Mouse (Mus musculus) 3134 (cell line): ENCODE data around the gene Slc9a2.

ENCODE experiments used
- DNase-seq: peaks from one replicate; pipeline ENCODE4 v3.0.0-alpha.2; 2011; ENCODE audit warnings: low spot score; ENCODE audit not compliant: insufficient read length; ENCODE audit errors: extremely low read depth

The Slc9a2 gene

GRCm38 (mm10) chr1:40783450-40783849 lies 103.1 kb downstream of the Slc9a2 start:
- DNase-seq: no peak

- no peak for DNase-seq
Observed at GRCm38 (mm10) chr1:40784306-40784705, 103.9 kb downstream of the Slc9a2 start.

- DNase-seq: no peak
Observed at GRCm38 (mm10) chr1:40785876-40786445, 105.6 kb downstream of the Slc9a2 start.

- DNase-seq: no peak
Observed at GRCm38 (mm10) chr1:40788956-40789355, 108.6 kb downstream of the Slc9a2 start.

- DNase-seq: no peak
Observed at GRCm38 (mm10) chr1:40789666-40790233, 109.4 kb downstream of the Slc9a2 start.

GRCm38 (mm10) chr1:40790324-40791141 lies 110.2 kb downstream of the Slc9a2 start, which contains the start of gene Mfsd9:
TSS of gene Mfsd9 (minus strand) at chr1:40790687.
- DNase-seq: peak; percentile 95

- no peak for DNase-seq
Observed at GRCm38 (mm10) chr1:40795508-40795907, 115.1 kb downstream of the Slc9a2 start.

- DNase-seq: peak; percentile 40
Observed at GRCm38 (mm10) chr1:40797348-40797747, 117.0 kb downstream of the Slc9a2 start.

GRCm38 (mm10) chr1:40799121-40799520 lies 118.7 kb downstream of the Slc9a2 start:
- DNase-seq: no peak

GRCm38 (mm10) chr1:40800908-40801307 lies 120.5 kb downstream of the Slc9a2 start:
- DNase-seq: no peak

GRCm38 (mm10) chr1:40802759-40803158 lies 122.4 kb downstream of the Slc9a2 start:
- DNase-seq: peak; percentile 30

GRCm38 (mm10) chr1:40804118-40804517 lies 123.7 kb downstream of the Slc9a2 start:
- DNase-seq: no peak

GRCm38 (mm10) chr1:40805351-40805750 lies 125.0 kb downstream of the Slc9a2 start, which contains the start of gene Tmem182:
TSS of gene Tmem182 (plus strand) at chr1:40805601.
- no peak for DNase-seq

GRCm38 (mm10) chr1:40805891-40806290 lies 125.5 kb downstream of the Slc9a2 start:
- no peak for DNase-seq

GRCm38 (mm10) chr1:40808643-40809042 lies 128.3 kb downstream of the Slc9a2 start:
- no peak for DNase-seq

GRCm38 (mm10) chr1:40815071-40815845 lies 134.9 kb downstream of the Slc9a2 start:
- peak; percentile 37 for DNase-seq
